Mouse (Mus musculus): ENCODE results near the gene Tbx4. TPM values are rescaled to one million over a fixed set of nuclear protein-coding genes. Genes with fewer than 3 reads are reported as not detected.

Tbx4 gene
- polyA plus RNA-seq, 2 experiments: 0.08 TPM; not detected in 1

DNA sequence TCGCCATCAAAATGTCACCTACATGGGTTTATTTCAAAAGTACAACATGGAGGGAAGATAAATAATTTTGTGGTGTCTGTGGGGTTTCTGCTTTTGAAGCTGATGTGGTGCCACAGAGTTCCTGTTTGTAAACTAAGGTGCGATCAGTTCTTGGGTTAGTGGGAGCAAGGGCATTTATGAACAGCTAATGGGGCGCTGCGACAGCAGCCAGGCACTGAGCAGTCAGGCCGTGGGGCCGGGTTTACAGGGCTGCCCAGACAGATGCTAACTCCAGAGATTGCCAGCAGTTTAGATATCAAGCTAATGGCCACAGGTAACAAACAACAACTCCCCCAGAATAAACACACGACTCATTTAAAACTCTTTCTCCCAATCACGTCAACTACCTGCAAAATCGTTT lies 75.3 kb downstream of the Tbx4 start:
- DNase-seq (ENCODE audit: low read depth in 3 of 3, low spot score in 3 of 3): no peak
- Histone ChIP-seq H3K4me2 (ENCODE audit: low read depth) (no peak overlapping the region), H3K9me3 (ENCODE audit: control insufficient read depth, low read length) (no peaks in the 10 kb centered on the region), H3K9ac (replicated peaks) (no peak overlapping the region), H3K4me1 (replicated peaks; ENCODE audit: control insufficient read depth in 2 of 2, insufficient read depth in 2 of 2, low read length in 1 of 2) (peaks cover 0 to 5% of the 10 kb centered on the region in 2 experiments; a peak in 2 of 4 replicates), H3K27ac (no peak overlapping the region), H3K4me3 (ENCODE audit: insufficient read depth in 1 of 2, low read depth in 2 of 2, low read length in 2 of 2) (no peak overlapping the region), H3K36me3 (replicated peaks; ENCODE audit: control insufficient read depth, insufficient read depth, low read depth) (no peaks in the 10 kb centered on the region), H3K27me3 (ENCODE audit: control insufficient read depth, insufficient read depth, low read length) (no peaks in the 10 kb centered on the region)
- 54% methylated on average over 9 of the region's 9 CpGs for WGBS (ENCODE audit: insufficient replicate concordance)
- TF ChIP-seq EP300 (IDR thresholded peaks at IDR 0.05; ENCODE audit: low read depth): no peak
- no peak for TF ChIP-seq CTCF (IDR thresholded peaks at IDR 0.05; ENCODE audit: low read depth)
- no peak for ATAC-seq (ENCODE audit: insufficient read depth)

Other genes with a start within 250 kb of the Tbx4 start
- gene Tbx2, start 53.9 kb upstream of the Tbx4 start, polyA plus RNA-seq (2012; rRNA removed): 0.97 and 1.3 TPM in 2 replicates
- gene Tbx2, start 53.9 kb upstream of the Tbx4 start, polyA plus RNA-seq (2014; fragmentation: Nextera tagmentation; extraction: Ambion mirVana): 0.15 and 0.29 TPM in 2 replicates
- not detected in 2 replicates for gene Gm11444, start 36.1 kb upstream of the Tbx4 start, polyA plus RNA-seq (2012; rRNA removed)
- gene Gm11444, start 36.1 kb upstream of the Tbx4 start, polyA plus RNA-seq (2014; fragmentation: Nextera tagmentation; extraction: Ambion mirVana): not detected in 2 replicates